Mouse (Mus musculus): Measurements from ENCODE around the gene Espn. TPM values are rescaled to one million over a fixed set of nuclear protein-coding genes. Genes with fewer than 3 reads are reported as not detected.

Espn gene
- total RNA-seq, 2 experiments from 2014 or later = 0.57 to 0.94 TPM

GRCm38 (mm10) chr4:152074548-152074947 is 77.6 kb downstream of the Espn start:
- DNase-seq (ENCODE audit: low spot score in 2 of 2) = no peak

GRCm38 (mm10) chr4:152073715-152074114 is 78.5 kb downstream of the Espn start:
- no peak for DNase-seq (ENCODE audit: low spot score in 2 of 2)

GRCm38 (mm10) chr4:152072655-152073054 is 79.5 kb downstream of the Espn start:
- no peak for DNase-seq (ENCODE audit: low spot score in 2 of 2)

- peak; percentile 61 to 68 for DNase-seq (ENCODE audit: low spot score in 2 of 2)
These were observed 80.0 kb downstream of the Espn start, which contains the start of gene Plekhg5 for GRCm38 (mm10) chr4:152072121-152072601. Gene Plekhg5 (plus strand): TSS chr4:152072498.

GRCm38 (mm10) chr4:152070494-152071396 is 81.4 kb downstream of the Espn start:
- DNase-seq (ENCODE audit: low spot score in 2 of 2) = no peak

Other genes starting within 250 kb of the Espn start
- gene Dnajc11, start 218.7 kb downstream of the Espn start, total RNA-seq (2021) = 10 to 100 TPM; 66.9 to 70.5 TPM
- gene Thap3, start 163.4 kb downstream of the Espn start, total RNA-seq (2021) = 10 to 100 TPM; 18.9 to 22.0 TPM
- gene Phf13, start 156.1 kb downstream of the Espn start, total RNA-seq (2021) = 10 to 100 TPM; 11.8 to 13.3 TPM
- 10 to 100 TPM; 16.4 to 18.6 TPM for gene Klhl21, start 143.6 kb downstream of the Espn start, total RNA-seq (2021)
- 10 to 100 TPM; 12.2 to 14.4 TPM for gene Zbtb48, start 124.7 kb downstream of the Espn start, total RNA-seq (2021)
- gene Tas1r1, start 113.8 kb downstream of the Espn start, total RNA-seq (2021) = under 1 TPM; 0.38 to 0.92 TPM
- 10 to 100 TPM; 23.4 TPM for gene Nol9, start 113.0 kb downstream of the Espn start, total RNA-seq (2021)
- gene Plekhg5, start 79.9 kb downstream of the Espn start, total RNA-seq (2021) = 100 to 1,000 TPM; 106 to 115 TPM
- gene Tnfrsf25, start 36.4 kb downstream of the Espn start, total RNA-seq (2021) = 10 to 100 TPM; 17.7 to 25.6 TPM
- not detected for gene Hes2, start 6.5 kb upstream of the Espn start, total RNA-seq (2021)
- gene Acot7, start 25.8 kb upstream of the Espn start, total RNA-seq (2021) = 100 to 1,000 TPM; 352 to 388 TPM
- gene Gpr153, start 121.9 kb upstream of the Espn start, total RNA-seq (2021) = 10 to 100 TPM in 1 of 2 experiments, 1 to 10 TPM in 1; 8.9 to 14.4 TPM
- not detected for gene Hes3, start 139.3 kb upstream of the Espn start, total RNA-seq (2021)
- 10 to 100 TPM; 33.8 to 34.6 TPM for gene Icmt, start 144.9 kb upstream of the Espn start, total RNA-seq (2021)
- gene Rnf207, start 166.6 kb upstream of the Espn start, total RNA-seq (2021) = 1 to 10 TPM; 2.6 to 6.0 TPM
- 100 to 1,000 TPM; 227 to 233 TPM for gene Rpl22, start 173.4 kb upstream of the Espn start, total RNA-seq (2021)
- gene Chd5, start 186.3 kb upstream of the Espn start, total RNA-seq (2021) = 100 to 1,000 TPM; 140 to 154 TPM

Measured in layer of hippocampus, postnatal 14 days (tissue).